Mouse (Mus musculus): Measurements from ENCODE around the gene Il25. TPM values are rescaled to one million over a fixed set of nuclear protein-coding genes. Genes with fewer than 3 reads are reported as not detected.

Il25 gene
- 0.72 and 0.74 TPM in 2 replicates for polyA plus RNA-seq (2014; fragmentation: Nextera tagmentation; extraction: Ambion mirVana)

GRCm38 (mm10) chr14:54932645-54933150 is at the start of gene Il25:
Il25 (plus strand) TSS chr14:54932695.
- Histone ChIP-seq H3K9me3 (ENCODE audit: control insufficient read depth, low read length) (no peaks in the 10 kb centered on the region), H3K4me3 (replicated peaks; ENCODE audit: low read length) (no peak within 1 kb of the TSS), H3K36me3 (replicated peaks; ENCODE audit: control insufficient read depth, insufficient read depth) (no peaks in the 10 kb centered on the region), H3K4me1 (replicated peaks; ENCODE audit: control insufficient read depth, insufficient read depth, low read length) (peaks cover 18% of the 10 kb centered on the region), H3K4me2 (replicated peaks) (peak within 1 kb of the TSS; percentile 20; the same call in 1 of the 2 replicates), H3K9ac (no peak within 1 kb of the TSS), H3K27ac (no peak within 1 kb of the TSS), H3K27me3 (ENCODE audit: control insufficient read depth, insufficient read depth, low read length) (no peaks in the 10 kb centered on the region)
- WGBS, result 32% methylated on average over 6 of the region's 6 CpGs
- DNase-seq (ENCODE audit: low spot score) (peak; percentile 40), ATAC-seq (ENCODE audit: low FRiP score) (no peak)

- peak within 1 kb of the TSS; percentile 81 for H3K4me2 ChIP-seq (replicated peaks)
- H3K4me3 ChIP-seq (replicated peaks; ENCODE audit: low read length), result peak within 1 kb of the TSS; percentile 51
- peak within 1 kb of the TSS; percentile 90 for H3K9ac ChIP-seq
- peak within 1 kb of the TSS; percentile 93 for H3K27ac ChIP-seq
- peak; percentile 75 for DNase-seq (ENCODE audit: low spot score)
- peaks cover 3% of the 10 kb centered on the region; the same call in 1 of the 2 replicates for H3K27me3 ChIP-seq (ENCODE audit: control insufficient read depth, insufficient read depth, low read length)
- WGBS, result 1% methylated on average over 27 of the region's 27 CpGs
- peak; percentile 88 for ATAC-seq (ENCODE audit: low FRiP score)
- H3K9me3 ChIP-seq (ENCODE audit: control insufficient read depth, low read length), result no peaks in the 10 kb centered on the region
- peaks cover 16% of the 10 kb centered on the region for H3K36me3 ChIP-seq (replicated peaks; ENCODE audit: control insufficient read depth, insufficient read depth)
- H3K4me1 ChIP-seq (replicated peaks; ENCODE audit: control insufficient read depth, insufficient read depth, low read length), result peaks cover 21% of the 10 kb centered on the region
These were observed 49.1 kb upstream of the Il25 start, which contains the start of the genes Bcl2l2 and Gm20521 for GRCm38 (mm10) chr14:54883154-54884021. Bcl2l2 (plus strand) TSS chr14:54883377. Gm20521 (plus strand) TSS chr14:54883441.

- no peaks in the 10 kb centered on the region for H3K27me3 ChIP-seq (ENCODE audit: control insufficient read depth, insufficient read depth, low read length)
- DNase-seq (ENCODE audit: low spot score) (no peak), ATAC-seq (ENCODE audit: low FRiP score) (no peak)
- H3K4me2 ChIP-seq (replicated peaks), result peak overlapping the region; percentile 81
- WGBS, result 33% methylated on average over 21 of the region's 21 CpGs
- H3K4me1 ChIP-seq (replicated peaks; ENCODE audit: control insufficient read depth, insufficient read depth, low read length), result peaks cover 21% of the 10 kb centered on the region
- H3K9me3 ChIP-seq (ENCODE audit: control insufficient read depth, low read length), result no peaks in the 10 kb centered on the region
- peak overlapping the region; percentile 90 for H3K9ac ChIP-seq
- H3K27ac ChIP-seq, result 0 out of 2 replicates have a peak overlapping the region, but pooled peaks have one; percentile 93
- peaks cover 16% of the 10 kb centered on the region for H3K36me3 ChIP-seq (replicated peaks; ENCODE audit: control insufficient read depth, insufficient read depth)
- H3K4me3 ChIP-seq (replicated peaks; ENCODE audit: low read length), result peak overlapping the region; percentile 51
These were observed 48.3 kb upstream of the Il25 start for GRCm38 (mm10) chr14:54884022-54884712.

GRCm38 (mm10) chr14:54885309-54885708 is 47.2 kb upstream of the Il25 start:
- 0 out of 2 replicates have a peak overlapping the region, but pooled peaks have one; percentile 90 for H3K9ac ChIP-seq
- H3K27ac ChIP-seq, result no peak overlapping the region
- ATAC-seq (ENCODE audit: low FRiP score) (no peak), DNase-seq (ENCODE audit: low spot score) (no peak)
- no peak overlapping the region for H3K4me3 ChIP-seq (replicated peaks; ENCODE audit: low read length)
- H3K4me2 ChIP-seq (replicated peaks), result peak overlapping the region; percentile 81
- H3K36me3 ChIP-seq (replicated peaks; ENCODE audit: control insufficient read depth, insufficient read depth), result peaks cover 16% of the 10 kb centered on the region
- H3K27me3 ChIP-seq (ENCODE audit: control insufficient read depth, insufficient read depth, low read length), result no peaks in the 10 kb centered on the region
- 92% methylated on average over 11 of the region's 11 CpGs for WGBS
- peaks cover 21% of the 10 kb centered on the region for H3K4me1 ChIP-seq (replicated peaks; ENCODE audit: control insufficient read depth, insufficient read depth, low read length)
- no peaks in the 10 kb centered on the region for H3K9me3 ChIP-seq (ENCODE audit: control insufficient read depth, low read length)

GRCm38 (mm10) chr14:54892200-54892599 is 40.3 kb upstream of the Il25 start, which contains the start of gene Pabpn1:
Pabpn1 (plus strand) TSS chr14:54892500.
- peak within 1 kb of the TSS; percentile 6; the same call in 1 of the 2 replicates for H3K9ac ChIP-seq
- DNase-seq (ENCODE audit: low spot score) (no peak), ATAC-seq (ENCODE audit: low FRiP score) (no peak)
- no peaks in the 10 kb centered on the region for H3K9me3 ChIP-seq (ENCODE audit: control insufficient read depth, low read length)
- peak within 1 kb of the TSS; percentile 72 for H3K27ac ChIP-seq
- peaks cover 22% of the 10 kb centered on the region for H3K36me3 ChIP-seq (replicated peaks; ENCODE audit: control insufficient read depth, insufficient read depth)
- H3K4me1 ChIP-seq (replicated peaks; ENCODE audit: control insufficient read depth, insufficient read depth, low read length), result peaks cover 17% of the 10 kb centered on the region
- peak within 1 kb of the TSS; percentile 45 for H3K4me2 ChIP-seq (replicated peaks)
- WGBS, result 99% methylated on average over 3 of the region's 3 CpGs
- H3K4me3 ChIP-seq (replicated peaks; ENCODE audit: low read length), result peak within 1 kb of the TSS; percentile 28
- H3K27me3 ChIP-seq (ENCODE audit: control insufficient read depth, insufficient read depth, low read length), result no peaks in the 10 kb centered on the region

- Histone ChIP-seq H3K36me3 (replicated peaks; ENCODE audit: control insufficient read depth, insufficient read depth) (peaks cover 36% of the 10 kb centered on the region), H3K4me1 (replicated peaks; ENCODE audit: control insufficient read depth, insufficient read depth, low read length) (peaks cover 17% of the 10 kb centered on the region), H3K27ac (peak overlapping the region; percentile 98), H3K4me2 (replicated peaks) (peak overlapping the region; percentile 45), H3K9me3 (ENCODE audit: control insufficient read depth, low read length) (no peaks in the 10 kb centered on the region), H3K4me3 (replicated peaks; ENCODE audit: low read length) (peak overlapping the region; percentile 93), H3K9ac (peak overlapping the region; percentile 99), H3K27me3 (ENCODE audit: control insufficient read depth, insufficient read depth, low read length) (no peaks in the 10 kb centered on the region)
- under 1% methylated on average over 38 of the region's 38 CpGs for WGBS
- ATAC-seq (ENCODE audit: low FRiP score) (peak; percentile 99), DNase-seq (ENCODE audit: low spot score) (peak; percentile 98)
These were observed 38.8 kb upstream of the Il25 start for GRCm38 (mm10) chr14:54893651-54894181.

- under 1% methylated on average over 53 of the region's 54 CpGs for WGBS
- peak overlapping the region; percentile 93 for H3K4me3 ChIP-seq (replicated peaks; ENCODE audit: low read length)
- H3K4me1 ChIP-seq (replicated peaks; ENCODE audit: control insufficient read depth, insufficient read depth, low read length), result peaks cover 17% of the 10 kb centered on the region
- peaks cover 44% of the 10 kb centered on the region for H3K36me3 ChIP-seq (replicated peaks; ENCODE audit: control insufficient read depth, insufficient read depth)
- peak overlapping the region; percentile 65 for H3K4me2 ChIP-seq (replicated peaks)
- H3K27ac ChIP-seq, result peak overlapping the region; percentile 98
- no peaks in the 10 kb centered on the region for H3K27me3 ChIP-seq (ENCODE audit: control insufficient read depth, insufficient read depth, low read length)
- H3K9me3 ChIP-seq (ENCODE audit: control insufficient read depth, low read length), result no peaks in the 10 kb centered on the region
- ATAC-seq (ENCODE audit: low FRiP score) (no peak; the same call in 1 of the 2 replicates), DNase-seq (ENCODE audit: low spot score) (peak; percentile 56)
- peak overlapping the region; percentile 99 for H3K9ac ChIP-seq
These were observed 38.0 kb upstream of the Il25 start for GRCm38 (mm10) chr14:54894296-54895151.

GRCm38 (mm10) chr14:54897445-54897844 is 35.0 kb upstream of the Il25 start:
- Histone ChIP-seq H3K9me3 (ENCODE audit: control insufficient read depth, low read length) (no peaks in the 10 kb centered on the region), H3K4me3 (replicated peaks; ENCODE audit: low read length) (no peak overlapping the region), H3K9ac (no peak overlapping the region), H3K4me2 (replicated peaks) (no peak overlapping the region), H3K27me3 (ENCODE audit: control insufficient read depth, insufficient read depth, low read length) (no peaks in the 10 kb centered on the region), H3K27ac (no peak overlapping the region), H3K4me1 (replicated peaks; ENCODE audit: control insufficient read depth, insufficient read depth, low read length) (peaks cover 17% of the 10 kb centered on the region), H3K36me3 (replicated peaks; ENCODE audit: control insufficient read depth, insufficient read depth) (peaks cover 44% of the 10 kb centered on the region)
- 68% methylated on average over 2 of the region's 2 CpGs for WGBS
- ATAC-seq (ENCODE audit: low FRiP score) (no peak), DNase-seq (ENCODE audit: low spot score) (no peak)

Measured in hindbrain, embryonic 14.5 days (tissue).